Mouse (Mus musculus) heart, adult 2 months (tissue): ENCODE measurements around the gene Golim4. TPM values are rescaled to one million over a fixed set of nuclear protein-coding genes. Genes with fewer than 3 reads are reported as not detected.

Experiments
- DNase-seq, 2 experiments: peaks; one replicate each; pipeline ENCODE4 v3.0.0; 2021
- H3K27ac ChIP-seq: fragments of 200-600 bp; 2 replicates; pipeline ENCODE4 v1.8.1; 2022
- H3K27me3 ChIP-seq: fragments of 200-500 bp; 2 replicates; pipeline ENCODE4 v1.6.1; 2012; ENCODE audit warnings: mild to moderate bottlenecking, low read length, inconsistent platforms, mixed read lengths; ENCODE audit not compliant: control insufficient read depth, insufficient read depth
- H3K36me3 ChIP-seq: fragments of 200-500 bp; 2 replicates; pipeline ENCODE4 v1.6.1; 2012; ENCODE audit warnings: low read length, inconsistent platforms; ENCODE audit not compliant: control insufficient read depth, insufficient read depth
- H3K4me1 ChIP-seq: fragments of 200-500 bp; 2 replicates; pipeline ENCODE4 v1.6.1; 2011; ENCODE audit warnings: low read length; ENCODE audit not compliant: control insufficient read depth, insufficient read depth
- H3K4me3 ChIP-seq: fragments of 200-600 bp; 2 replicates; pipeline ENCODE4 v1.8.1; 2022
- H3K79me2 ChIP-seq: fragments of 200-500 bp; replicated peaks from 2 replicates; pipeline ENCODE4 v1.6.1; 2012; ENCODE audit warnings: mild to moderate bottlenecking, inconsistent platforms, low read length, moderate library complexity, mixed read lengths; ENCODE audit not compliant: control insufficient read depth, insufficient read depth
- H3K9ac ChIP-seq: fragments of 200-500 bp; 2 replicates; pipeline ENCODE4 v1.6.1; 2012; ENCODE audit warnings: low read depth, mild to moderate bottlenecking, control low read depth, inconsistent platforms, low read length, mixed read lengths
- CTCF ChIP-seq: fragments of 200-600 bp; IDR thresholded peaks from 2 replicates; pipeline ENCODE4 v1.8.1; 2022; ENCODE audit warnings: antibody characterized with exemption, mild to moderate bottlenecking, moderate library complexity
- EP300 ChIP-seq: fragments of 200-500 bp; IDR thresholded peaks from 2 replicates; pipeline ENCODE4 v1.6.1; 2011; ENCODE audit warnings: low read depth, low read length, control low read depth; ENCODE audit not compliant: insufficient read depth
- POLR2A ChIP-seq: fragments of 200-500 bp; IDR thresholded peaks from 2 replicates; pipeline ENCODE4 v1.6.1; 2011; ENCODE audit warnings: mild to moderate bottlenecking, low read depth, low read length, control low read depth; ENCODE audit not compliant: insufficient read depth
- WGBS: fragments of 180-500 bp; shearing (Covaris S2); methylation state at CpG from one replicate; pipeline ENCODE4 v1.1.7; 2018; 5-methylcytosine and 5-hydroxymethylcytosine counted together
- intact Hi-C: fragments of 180-260 bp; cut with DNase I; formaldehyde crosslinking; loops from one replicate; pipeline ENCODE4 v1.15.1; 2025
- polyA plus RNA-seq: library from polyadenylated mRNA; depleted of rRNA; stranded (reverse); fragments of >200 nt; gene quantifications from 2 replicates; pipeline ENCODE4 v1.2.3, GENCODE M21; 2012
- total RNA-seq, 2 experiments: library from RNA; stranded (reverse); gene quantifications; 2 replicates each; pipeline ENCODE4 v1.2.3; 2021

Gene Golim4
- total and polyA plus RNA-seq, 3 experiments: 15.2 to 17.4 (median 16.5) TPM

- 80% methylated on average over 2 of the region's 2 CpGs for WGBS
- Histone ChIP-seq H3K79me2 (peaks cover 3% of the 10 kb centered on the region), H3K4me1 (no peaks in the 10 kb centered on the region; the same call in 1 of the 2 replicates), H3K36me3 (no peaks in the 10 kb centered on the region), H3K9ac (no peak overlapping the region), H3K27ac (no peak overlapping the region), H3K4me3 (no peak overlapping the region), H3K27me3 (no peaks in the 10 kb centered on the region)
- intact Hi-C loops: no loop called here
- DNase-seq: no peak
- TF ChIP-seq CTCF: no peak
- no peak for TF ChIP-seq EP300
- TF ChIP-seq POLR2A: no peak
Measured at GRCm38 (mm10) chr3:75948541-75949095, 8.1 kb downstream of the Golim4 start.

- no peak overlapping the region for H3K9ac ChIP-seq
- no peaks in the 10 kb centered on the region; the same call in 1 of the 2 replicates for H3K4me1 ChIP-seq
- no peaks in the 10 kb centered on the region for H3K36me3 ChIP-seq
- TF ChIP-seq POLR2A (no peak), CTCF (no peak), EP300 (no peak)
- H3K4me3 ChIP-seq: no peak overlapping the region
- H3K79me2 ChIP-seq: peaks cover 3% of the 10 kb centered on the region
- H3K27me3 ChIP-seq: no peaks in the 10 kb centered on the region
- WGBS: 94% methylated on average over 1 of the region's 1 CpGs
- H3K27ac ChIP-seq: no peak overlapping the region
- DNase-seq: no peak
- intact Hi-C loops: no loop called here
Measured at GRCm38 (mm10) chr3:75948003-75948402, 8.7 kb downstream of the Golim4 start.

GRCm38 (mm10) chr3:75942303-75943060 lies 14.3 kb downstream of the Golim4 start:
- Histone ChIP-seq H3K79me2 (peaks cover 3% of the 10 kb centered on the region), H3K9ac (no peak overlapping the region), H3K27me3 (no peaks in the 10 kb centered on the region), H3K27ac (no peak overlapping the region), H3K4me3 (no peak overlapping the region), H3K36me3 (no peaks in the 10 kb centered on the region; the same call in 1 of the 2 replicates), H3K4me1 (peaks cover 1% of the 10 kb centered on the region)
- WGBS: 41% methylated on average over 12 of the region's 12 CpGs
- intact Hi-C loops: no loop called here
- no peak for TF ChIP-seq EP300
- no peak for TF ChIP-seq POLR2A
- no peak for TF ChIP-seq CTCF
- no peak for DNase-seq

DNA sequence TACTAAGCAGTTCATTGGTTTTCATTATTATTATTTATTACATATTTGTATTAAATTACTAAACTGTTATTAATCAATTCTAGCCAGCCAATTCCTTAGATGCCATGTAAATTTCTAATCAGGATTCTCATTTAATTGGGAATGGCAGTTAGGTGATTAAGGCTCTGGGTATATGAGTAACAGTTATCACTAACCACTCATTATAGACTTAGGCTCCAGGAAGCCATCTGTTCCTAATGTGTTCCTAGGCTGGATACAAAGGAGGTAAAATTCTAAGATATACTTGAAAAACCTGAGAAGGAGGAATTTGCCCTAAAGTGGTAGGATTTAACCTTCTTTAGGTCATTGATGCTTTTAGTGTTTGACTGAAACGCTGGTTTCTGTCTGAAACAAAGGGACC lies 14.9 kb downstream of the Golim4 start:
- H3K4me1 ChIP-seq: peaks cover 1% of the 10 kb centered on the region
- 74% methylated on average over 1 of the region's 1 CpGs for WGBS
- no peak overlapping the region for H3K27ac ChIP-seq

DNA sequence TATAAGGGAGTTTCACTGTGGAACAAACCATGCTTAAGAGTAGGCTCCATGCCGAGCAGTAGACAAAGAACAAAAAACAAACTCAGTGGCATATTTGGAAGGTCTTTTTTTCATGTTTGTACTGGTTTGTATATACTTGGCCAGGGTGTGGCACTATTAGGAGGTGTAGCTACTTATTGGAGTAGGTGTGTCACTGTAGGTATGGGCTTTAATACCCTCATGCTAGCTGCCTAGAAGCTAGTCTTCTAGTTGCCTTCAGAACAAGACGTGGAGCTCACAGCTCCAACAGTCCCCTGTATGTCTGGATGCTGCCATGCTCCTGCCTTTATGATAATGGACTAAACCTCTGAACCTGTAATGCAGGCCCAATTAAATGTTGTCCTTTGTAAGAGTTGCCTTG lies 20.6 kb downstream of the Golim4 start:
- Histone ChIP-seq H3K79me2 (peaks cover 2% of the 10 kb centered on the region), H3K4me3 (no peak overlapping the region), H3K36me3 (no peaks in the 10 kb centered on the region), H3K27ac (no peak overlapping the region), H3K4me1 (no peaks in the 10 kb centered on the region), H3K27me3 (no peaks in the 10 kb centered on the region), H3K9ac (no peak overlapping the region)
- intact Hi-C loops: no loop called here
- DNase-seq: no peak
- WGBS: 96% methylated on average over 2 of the region's 2 CpGs
- TF ChIP-seq EP300 (no peak), POLR2A (no peak), CTCF (no peak)

More for the DNA sequence above, 14.9 kb downstream of the Golim4 start:
- Histone ChIP-seq H3K27me3 (no peaks in the 10 kb centered on the region), H3K9ac (no peak overlapping the region), H3K79me2 (peaks cover 4% of the 10 kb centered on the region), H3K4me3 (no peak overlapping the region), H3K36me3 (no peaks in the 10 kb centered on the region; the same call in 1 of the 2 replicates)
- no peak for TF ChIP-seq EP300
- no peak for TF ChIP-seq POLR2A
- no peak for TF ChIP-seq CTCF
- no peak for DNase-seq
- intact Hi-C loops: no loop called here

DNA sequence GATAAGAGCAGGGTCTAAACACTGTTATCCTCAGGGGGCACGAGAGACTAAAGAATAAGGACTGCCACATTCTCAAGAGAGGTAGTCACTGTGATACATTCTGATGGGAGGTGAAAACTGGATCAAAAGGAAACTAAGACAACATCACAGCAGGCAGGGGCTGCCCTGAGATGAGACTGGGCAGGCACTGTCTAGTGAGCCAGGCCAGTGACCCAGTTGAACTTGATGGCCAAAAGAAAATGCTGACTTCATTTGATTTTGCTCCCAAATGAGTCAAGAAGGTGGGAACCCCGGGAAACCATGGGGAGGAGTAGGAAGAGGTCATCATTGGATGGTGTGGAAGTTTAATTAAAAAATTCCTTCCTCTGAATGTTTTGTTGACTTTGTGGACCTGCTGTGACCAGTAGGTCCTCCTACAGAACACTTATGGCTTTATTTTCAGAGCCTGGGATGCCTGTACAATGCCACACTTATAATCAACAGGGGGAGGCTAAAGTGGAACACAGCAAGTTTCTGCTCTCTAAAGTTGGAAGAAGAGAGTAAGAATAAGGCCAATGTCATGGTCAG lies 26.0 kb downstream of the Golim4 start:
- TF ChIP-seq POLR2A: no peak
- TF ChIP-seq EP300: no peak
- no peak for TF ChIP-seq CTCF
- no peaks in the 10 kb centered on the region for H3K27me3 ChIP-seq
- H3K4me3 ChIP-seq: no peak overlapping the region
- no peaks in the 10 kb centered on the region for H3K4me1 ChIP-seq
- no peak overlapping the region for H3K27ac ChIP-seq
- no peak overlapping the region for H3K9ac ChIP-seq
- H3K79me2 ChIP-seq: peaks cover 2% of the 10 kb centered on the region
- intact Hi-C loops: no loop called here
- WGBS: 66% methylated on average over 2 of the region's 2 CpGs
- H3K36me3 ChIP-seq: no peaks in the 10 kb centered on the region; the same call in 1 of the 2 replicates
- DNase-seq: no peak
